Mouse (Mus musculus) left cerebral cortex, adult 11 months (tissue): ENCODE measurements around the gene Cops3.

Experiments used
- DNase-seq: peaks from one replicate; pipeline ENCODE4 v3.0.0; 2022; ENCODE audit warnings: low spot score

The Cops3 gene

GRCm38 (mm10) chr11:59810480-59811158 lies 29.0 kb downstream of the Cops3 start:
- DNase-seq: no peak

GRCm38 (mm10) chr11:59809670-59810474 lies 29.8 kb downstream of the Cops3 start, which contains the start of gene Flcn:
Gene Flcn, minus strand, starts transcription at chr11:59810016.
- peak; percentile 80 for DNase-seq

- no peak for DNase-seq
Measured at GRCm38 (mm10) chr11:59809071-59809669, 30.5 kb downstream of the Cops3 start.

GRCm38 (mm10) chr11:59808170-59808960 lies 31.3 kb downstream of the Cops3 start:
- DNase-seq: no peak

- DNase-seq: no peak
Measured at GRCm38 (mm10) chr11:59805656-59806055, 34.0 kb downstream of the Cops3 start.

GRCm38 (mm10) chr11:59805256-59805655 lies 34.4 kb downstream of the Cops3 start:
- DNase-seq: no peak

- no peak for DNase-seq
Measured at GRCm38 (mm10) chr11:59804409-59805110, 35.1 kb downstream of the Cops3 start.

- no peak for DNase-seq
Measured at GRCm38 (mm10) chr11:59803516-59803915, 36.1 kb downstream of the Cops3 start.

- DNase-seq: no peak
Measured at GRCm38 (mm10) chr11:59801881-59802280, 37.8 kb downstream of the Cops3 start.

GRCm38 (mm10) chr11:59800412-59800811 lies 39.2 kb downstream of the Cops3 start:
- no peak for DNase-seq

GRCm38 (mm10) chr11:59793390-59793789 lies 46.2 kb downstream of the Cops3 start:
- DNase-seq: no peak

GRCm38 (mm10) chr11:59789311-59789710 lies 50.3 kb downstream of the Cops3 start:
- no peak for DNase-seq

- no peak for DNase-seq
Measured at GRCm38 (mm10) chr11:59787199-59787781, 52.3 kb downstream of the Cops3 start, which contains the start of gene Pld6. Gene Pld6, minus strand, starts transcription at chr11:59787645.

GRCm38 (mm10) chr11:59786444-59787198 lies 53.0 kb downstream of the Cops3 start:
- DNase-seq: no peak

- no peak for DNase-seq
Measured at GRCm38 (mm10) chr11:59783591-59783990, 56.0 kb downstream of the Cops3 start.

GRCm38 (mm10) chr11:59782091-59782590 lies 57.5 kb downstream of the Cops3 start:
- DNase-seq: no peak

- no peak for DNase-seq
Measured at GRCm38 (mm10) chr11:59780241-59780640, 59.4 kb downstream of the Cops3 start.

- no peak for DNase-seq
Measured at GRCm38 (mm10) chr11:59779406-59779805, 60.2 kb downstream of the Cops3 start.

GRCm38 (mm10) chr11:59778874-59779223 lies 60.8 kb downstream of the Cops3 start:
- no peak for DNase-seq
